Mouse (Mus musculus) erythroblast, embryonic 14.5 days (primary cell): ENCODE measurements around the gene Nadk.

Source experiments
- GATA1 ChIP-seq: IDR thresholded peaks from 2 replicates; pipeline ENCODE4 v1.6.1; 2012; ENCODE audit warnings: low read length, inconsistent platforms, mixed read lengths
- TAL1 ChIP-seq: IDR thresholded peaks from 3 replicates; pipeline ENCODE4 v1.6.1; 2012; ENCODE audit warnings: low read length, inconsistent platforms, mixed read lengths

DNA sequence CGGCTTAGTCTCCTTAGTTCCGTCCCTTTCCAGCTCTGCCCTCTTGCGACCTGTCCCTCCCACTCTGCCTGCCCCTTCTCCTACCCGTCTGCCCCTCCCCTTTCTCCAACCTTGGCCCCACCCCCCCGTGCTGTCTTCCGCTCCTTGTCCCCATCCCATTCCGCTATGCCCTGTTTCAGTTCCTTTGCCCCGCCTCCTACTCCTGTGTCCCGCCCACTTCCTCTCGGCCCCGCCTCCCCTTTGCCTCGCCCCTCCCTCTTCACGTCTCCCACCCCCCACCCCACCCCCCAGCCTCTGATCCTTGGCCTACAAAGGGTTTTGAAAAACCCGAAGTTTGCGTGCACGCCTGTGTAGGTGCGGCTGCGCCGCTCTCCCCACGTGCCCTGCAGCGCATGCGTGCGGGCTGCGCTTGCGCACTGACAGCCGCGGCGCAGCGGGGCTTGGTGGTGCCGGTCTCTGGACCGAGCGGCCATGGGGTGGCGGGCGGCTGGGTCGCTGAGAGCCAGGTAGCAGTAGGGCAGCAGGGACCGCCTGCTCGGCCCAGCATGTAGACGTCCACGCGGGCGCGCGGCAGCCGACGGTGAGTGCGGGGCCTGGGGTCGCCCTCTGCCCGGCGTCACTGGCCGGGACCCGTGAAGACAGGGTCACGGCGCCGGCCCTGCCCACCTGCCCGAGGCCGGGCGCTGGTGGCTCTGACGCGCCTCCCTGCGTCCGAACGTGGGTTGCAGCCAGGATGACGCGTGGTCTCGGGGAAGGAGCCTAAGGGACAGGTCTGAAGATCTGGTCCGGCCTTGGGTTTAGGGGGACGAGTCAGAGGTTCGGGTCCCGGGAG is 1.4 kb downstream of the Nadk start:
- TF ChIP-seq TAL1 (no peak), GATA1 (no peak)
